Mouse (Mus musculus): ENCODE measurements at regions not wholly inside any gene's neighbourhood (a gene's known extent, or its start where the extent isn't known, plus 50 kb on each side); places are given as distances from the start of the nearest gene placed in this dataset.

- H3K36me3 ChIP-seq (ENCODE audit: control insufficient read depth, insufficient read depth, low read length): no peaks in the 10 kb centered on the region
- WGBS: 70% methylated on average over 3 of the region's 3 CpGs
- ATAC-seq (ENCODE audit: insufficient number of reproducible peaks, insufficient read depth, low FRiP score, low read depth): no peak
- no peaks in the 10 kb centered on the region for H3K4me1 ChIP-seq (ENCODE audit: control insufficient read depth, insufficient read depth, low read length)
- no peak overlapping the region for H3K4me3 ChIP-seq (ENCODE audit: low read depth, low read length)
- no peaks in the 10 kb centered on the region for H3K27me3 ChIP-seq (ENCODE audit: control insufficient read depth, insufficient read depth, low read length)
- H3K9me3 ChIP-seq (ENCODE audit: control insufficient read depth, low read depth, low read length): no peaks in the 10 kb centered on the region
- H3K27ac ChIP-seq (ENCODE audit: low read length): no peak overlapping the region
- H3K9ac ChIP-seq (replicated peaks; ENCODE audit: low read depth, low read length): no peak overlapping the region
- no peak overlapping the region for H3K4me2 ChIP-seq (replicated peaks; ENCODE audit: low read depth, low read length)
Observed at GRCm38 (mm10) chr3:39575200-39575599, 688.5 kb downstream of the Fat4 start.

- Histone ChIP-seq H3K4me3 (ENCODE audit: low read depth, low read length) (no peak overlapping the region), H3K4me1 (ENCODE audit: control insufficient read depth, insufficient read depth, low read length) (no peaks in the 10 kb centered on the region), H3K27ac (ENCODE audit: low read length) (no peak overlapping the region), H3K27me3 (ENCODE audit: control insufficient read depth, insufficient read depth, low read length) (no peaks in the 10 kb centered on the region), H3K9ac (replicated peaks; ENCODE audit: low read depth, low read length) (no peak overlapping the region), H3K36me3 (ENCODE audit: control insufficient read depth, insufficient read depth, low read length) (no peaks in the 10 kb centered on the region), H3K4me2 (replicated peaks; ENCODE audit: low read depth, low read length) (no peak overlapping the region), H3K9me3 (ENCODE audit: control insufficient read depth, low read depth, low read length) (no peaks in the 10 kb centered on the region)
- WGBS: 54% methylated on average over 2 of the region's 2 CpGs
- ATAC-seq (ENCODE audit: insufficient number of reproducible peaks, insufficient read depth, low FRiP score, low read depth): no peak
Observed at GRCm38 (mm10) chr3:39591312-39591711, 704.6 kb downstream of the Fat4 start.

- H3K4me2 ChIP-seq (replicated peaks; ENCODE audit: low read depth, low read length): no peak overlapping the region
- H3K27ac ChIP-seq (ENCODE audit: low read length): no peak overlapping the region
- ATAC-seq (ENCODE audit: insufficient number of reproducible peaks, insufficient read depth, low FRiP score, low read depth): no peak
- H3K9me3 ChIP-seq (ENCODE audit: control insufficient read depth, low read depth, low read length): no peaks in the 10 kb centered on the region
- no peaks in the 10 kb centered on the region for H3K27me3 ChIP-seq (ENCODE audit: control insufficient read depth, insufficient read depth, low read length)
- no peak overlapping the region for H3K4me3 ChIP-seq (ENCODE audit: low read depth, low read length)
- no peak overlapping the region for H3K9ac ChIP-seq (replicated peaks; ENCODE audit: low read depth, low read length)
- H3K4me1 ChIP-seq (ENCODE audit: control insufficient read depth, insufficient read depth, low read length): no peaks in the 10 kb centered on the region
- WGBS: 78% methylated on average over 4 of the region's 4 CpGs
- no peaks in the 10 kb centered on the region for H3K36me3 ChIP-seq (ENCODE audit: control insufficient read depth, insufficient read depth, low read length)
Observed at GRCm38 (mm10) chr3:39592349-39593117, 705.8 kb downstream of the Fat4 start.

GRCm38 (mm10) chr3:39609937-39610336 is 723.2 kb downstream of the Fat4 start:
- H3K4me3 ChIP-seq (ENCODE audit: low read depth, low read length): no peak overlapping the region
- no peak for ATAC-seq (ENCODE audit: insufficient number of reproducible peaks, insufficient read depth, low FRiP score, low read depth)
- H3K27me3 ChIP-seq (ENCODE audit: control insufficient read depth, insufficient read depth, low read length): no peaks in the 10 kb centered on the region
- H3K27ac ChIP-seq (ENCODE audit: low read length): no peak overlapping the region
- no peak overlapping the region for H3K9ac ChIP-seq (replicated peaks; ENCODE audit: low read depth, low read length)
- 83% methylated on average over 3 of the region's 3 CpGs for WGBS
- H3K4me2 ChIP-seq (replicated peaks; ENCODE audit: low read depth, low read length): no peak overlapping the region
- no peaks in the 10 kb centered on the region for H3K36me3 ChIP-seq (ENCODE audit: control insufficient read depth, insufficient read depth, low read length)
- H3K4me1 ChIP-seq (ENCODE audit: control insufficient read depth, insufficient read depth, low read length): no peaks in the 10 kb centered on the region
- no peaks in the 10 kb centered on the region for H3K9me3 ChIP-seq (ENCODE audit: control insufficient read depth, low read depth, low read length)

GRCm38 (mm10) chr3:39612408-39612807 is 725.7 kb downstream of the Fat4 start:
- no peaks in the 10 kb centered on the region for H3K9me3 ChIP-seq (ENCODE audit: control insufficient read depth, low read depth, low read length)
- H3K27ac ChIP-seq (ENCODE audit: low read length): no peak overlapping the region
- no peak overlapping the region for H3K4me3 ChIP-seq (ENCODE audit: low read depth, low read length)
- H3K27me3 ChIP-seq (ENCODE audit: control insufficient read depth, insufficient read depth, low read length): no peaks in the 10 kb centered on the region
- ATAC-seq (ENCODE audit: insufficient number of reproducible peaks, insufficient read depth, low FRiP score, low read depth): no peak
- no peak overlapping the region for H3K9ac ChIP-seq (replicated peaks; ENCODE audit: low read depth, low read length)
- no peaks in the 10 kb centered on the region for H3K4me1 ChIP-seq (ENCODE audit: control insufficient read depth, insufficient read depth, low read length)
- WGBS: 35% methylated on average over 7 of the region's 7 CpGs
- no peaks in the 10 kb centered on the region for H3K36me3 ChIP-seq (ENCODE audit: control insufficient read depth, insufficient read depth, low read length)
- no peak overlapping the region for H3K4me2 ChIP-seq (replicated peaks; ENCODE audit: low read depth, low read length)

GRCm38 (mm10) chr3:39637924-39638323 is 751.2 kb downstream of the Fat4 start:
- peaks cover 6% of the 10 kb centered on the region; the same call in 1 of the 2 replicates for H3K4me1 ChIP-seq (ENCODE audit: control insufficient read depth, insufficient read depth, low read length)
- WGBS: 33% methylated on average over 5 of the region's 5 CpGs
- H3K4me3 ChIP-seq (ENCODE audit: low read depth, low read length): no peak overlapping the region
- no peak overlapping the region for H3K27ac ChIP-seq (ENCODE audit: low read length)
- no peak overlapping the region for H3K4me2 ChIP-seq (replicated peaks; ENCODE audit: low read depth, low read length)
- H3K27me3 ChIP-seq (ENCODE audit: control insufficient read depth, insufficient read depth, low read length): no peaks in the 10 kb centered on the region
- H3K9me3 ChIP-seq (ENCODE audit: control insufficient read depth, low read depth, low read length): no peaks in the 10 kb centered on the region
- no peaks in the 10 kb centered on the region for H3K36me3 ChIP-seq (ENCODE audit: control insufficient read depth, insufficient read depth, low read length)
- H3K9ac ChIP-seq (replicated peaks; ENCODE audit: low read depth, low read length): no peak overlapping the region
- ATAC-seq (ENCODE audit: insufficient number of reproducible peaks, insufficient read depth, low FRiP score, low read depth): no peak

- ATAC-seq (ENCODE audit: insufficient number of reproducible peaks, insufficient read depth, low FRiP score, low read depth): no peak
- Histone ChIP-seq H3K4me3 (ENCODE audit: low read depth, low read length) (no peak overlapping the region), H3K27me3 (ENCODE audit: control insufficient read depth, insufficient read depth, low read length) (no peaks in the 10 kb centered on the region), H3K4me2 (replicated peaks; ENCODE audit: low read depth, low read length) (no peak overlapping the region), H3K36me3 (ENCODE audit: control insufficient read depth, insufficient read depth, low read length) (no peaks in the 10 kb centered on the region), H3K9me3 (ENCODE audit: control insufficient read depth, low read depth, low read length) (no peaks in the 10 kb centered on the region), H3K9ac (replicated peaks; ENCODE audit: low read depth, low read length) (no peak overlapping the region), H3K4me1 (ENCODE audit: control insufficient read depth, insufficient read depth, low read length) (peaks cover under 1% of the 10 kb centered on the region; the same call in 1 of the 2 replicates), H3K27ac (ENCODE audit: low read length) (no peak overlapping the region)
- WGBS: 68% methylated on average over 3 of the region's 3 CpGs
Observed at GRCm38 (mm10) chr3:39643194-39643593, 756.5 kb downstream of the Fat4 start.

- no peaks in the 10 kb centered on the region for H3K4me1 ChIP-seq (ENCODE audit: control insufficient read depth, insufficient read depth, low read length)
- H3K4me3 ChIP-seq (ENCODE audit: low read depth, low read length): no peak overlapping the region
- no peaks in the 10 kb centered on the region for H3K36me3 ChIP-seq (ENCODE audit: control insufficient read depth, insufficient read depth, low read length)
- no peaks in the 10 kb centered on the region for H3K9me3 ChIP-seq (ENCODE audit: control insufficient read depth, low read depth, low read length)
- H3K27me3 ChIP-seq (ENCODE audit: control insufficient read depth, insufficient read depth, low read length): no peaks in the 10 kb centered on the region
- H3K27ac ChIP-seq (ENCODE audit: low read length): no peak overlapping the region
- WGBS: 59% methylated on average over 3 of the region's 3 CpGs
- no peak overlapping the region for H3K9ac ChIP-seq (replicated peaks; ENCODE audit: low read depth, low read length)
- H3K4me2 ChIP-seq (replicated peaks; ENCODE audit: low read depth, low read length): no peak overlapping the region
- ATAC-seq (ENCODE audit: insufficient number of reproducible peaks, insufficient read depth, low FRiP score, low read depth): no peak
Observed at GRCm38 (mm10) chr3:39666817-39667216, 780.1 kb downstream of the Fat4 start.

- Histone ChIP-seq H3K4me3 (ENCODE audit: low read depth, low read length) (no peak overlapping the region), H3K9ac (replicated peaks; ENCODE audit: low read depth, low read length) (no peak overlapping the region), H3K27me3 (ENCODE audit: control insufficient read depth, insufficient read depth, low read length) (no peaks in the 10 kb centered on the region), H3K36me3 (ENCODE audit: control insufficient read depth, insufficient read depth, low read length) (no peaks in the 10 kb centered on the region), H3K4me2 (replicated peaks; ENCODE audit: low read depth, low read length) (no peak overlapping the region), H3K9me3 (ENCODE audit: control insufficient read depth, low read depth, low read length) (no peaks in the 10 kb centered on the region), H3K4me1 (ENCODE audit: control insufficient read depth, insufficient read depth, low read length) (no peaks in the 10 kb centered on the region), H3K27ac (ENCODE audit: low read length) (no peak overlapping the region)
- WGBS: 68% methylated on average over 1 of the region's 1 CpGs
- ATAC-seq (ENCODE audit: insufficient number of reproducible peaks, insufficient read depth, low FRiP score, low read depth): no peak
Observed at GRCm38 (mm10) chr3:39669145-39669544, 782.4 kb downstream of the Fat4 start.
